Mouse (Mus musculus): ENCODE measurements around the gene Eif2b2.

DNA sequence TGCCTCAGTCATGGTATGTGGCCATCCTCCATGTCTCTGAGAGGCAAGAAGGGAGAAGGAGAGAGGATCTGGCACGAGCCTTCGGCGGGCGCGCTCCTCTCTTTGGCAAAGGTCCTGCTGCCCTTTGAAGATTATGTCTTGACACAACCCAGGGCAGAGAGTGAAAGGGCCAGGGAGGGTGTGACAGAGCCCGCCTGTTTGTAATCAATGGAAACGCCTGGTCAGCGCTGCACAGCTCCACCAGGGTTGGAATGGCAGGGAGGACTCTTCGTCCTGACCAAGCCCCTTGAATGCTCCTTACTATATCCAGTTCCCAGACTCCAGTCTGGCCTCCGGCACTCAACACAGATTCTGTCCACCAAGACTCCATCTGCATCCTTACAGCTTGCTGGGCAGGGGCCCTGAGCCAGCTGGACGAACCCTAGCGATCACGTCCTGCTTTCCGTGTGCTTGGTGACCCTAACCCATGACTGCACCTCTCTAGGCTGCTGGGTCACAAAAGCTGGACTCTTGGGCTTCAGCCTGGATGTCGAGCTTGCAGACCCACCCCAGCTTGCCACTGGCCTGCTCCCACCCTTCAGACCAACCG lies 44.1 kb upstream of the Eif2b2 start:
- no peak for TF ChIP-seq CTCF (IDR thresholded peaks at IDR 0.05; ENCODE audit: low read depth, low read length)
- TF ChIP-seq EP300 (IDR thresholded peaks at IDR 0.05; ENCODE audit: insufficient read depth, low read depth, low read length), result no peak
- TF ChIP-seq POLR2A (IDR thresholded peaks at IDR 0.05; ENCODE audit: insufficient read depth, low read length), result no peak

All from ES-Bruce4 (cell line).